Mouse (Mus musculus) hindbrain, embryonic 16.5 days (tissue): ENCODE results near the gene Atg5. TPM values are rescaled to one million over a fixed set of nuclear protein-coding genes. Genes with fewer than 3 reads are reported as not detected.

Experiments
- ATAC-seq: fragments of 200-750 bp; cut with Nextera tagmentation; 2 replicates; pipeline ENCODE4 v1.8.0; 2017; ENCODE audit warnings: moderate TSS enrichment, moderate library complexity
- H3K27ac ChIP-seq: fragments of 300-500 bp; sonication (generic); 2 replicates; pipeline ENCODE4 v1.5.1; 2014; ENCODE audit warnings: low read depth, mild to moderate bottlenecking, control low read depth, low read length, moderate library complexity
- H3K27me3 ChIP-seq: fragments of 300-500 bp; sonication (generic); replicated peaks from 2 replicates; pipeline ENCODE4 v1.6.1; 2014; ENCODE audit warnings: low read length; ENCODE audit not compliant: control insufficient read depth, insufficient read depth
- H3K36me3 ChIP-seq: fragments of 300-500 bp; sonication (generic); 2 replicates; pipeline ENCODE4 v1.6.1; 2014; ENCODE audit warnings: mild to moderate bottlenecking, low read length, moderate library complexity, mixed read lengths; ENCODE audit not compliant: control insufficient read depth, insufficient read depth
- H3K4me1 ChIP-seq: fragments of 300-500 bp; sonication (generic); 2 replicates; pipeline ENCODE4 v1.6.1; 2014; ENCODE audit warnings: low read depth, low read length; ENCODE audit not compliant: control insufficient read depth, insufficient read depth
- H3K4me2 ChIP-seq: fragments of 300-500 bp; sonication (generic); 2 replicates; pipeline ENCODE4 v1.6.1; 2014; ENCODE audit warnings: mild to moderate bottlenecking, low read length, control low read depth, moderate library complexity
- H3K4me3 ChIP-seq: fragments of 300-500 bp; sonication (generic); 2 replicates; pipeline ENCODE4 v1.5.1; 2014; ENCODE audit warnings: mild to moderate bottlenecking, low read length, control low read depth, moderate library complexity
- H3K9ac ChIP-seq: fragments of 300-500 bp; sonication (generic); 2 replicates; pipeline ENCODE4 v1.6.1; 2014; ENCODE audit warnings: low read depth, mild to moderate bottlenecking, control low read depth, low read length, moderate library complexity
- H3K9me3 ChIP-seq: fragments of 300-500 bp; sonication (generic); 2 replicates; pipeline ENCODE4 v1.6.1; 2014; ENCODE audit warnings: mild to moderate bottlenecking, low read length, moderate library complexity; ENCODE audit not compliant: control insufficient read depth
- WGBS: fragments of 180-500 bp; shearing (Covaris S2); extraction: QIAGEN DNeasy Blood & Tissue Kit; methylation state at CpG from one replicate; pipeline ENCODE4 v1.1.7; 2014; 5-methylcytosine and 5-hydroxymethylcytosine counted together
- polyA plus RNA-seq: library from polyadenylated mRNA; unstranded; fragments of >200 nt; fragmentation: Nextera tagmentation; extraction: Ambion mirVana; gene quantifications from 2 replicates; pipeline ENCODE4 v1.2.1, GENCODE M21; 2015

The Atg5 gene
- polyA plus RNA-seq, 1 experiment from 2014 or later, result 47.2 TPM

- no peaks in the 10 kb centered on the region for H3K9me3 ChIP-seq
- H3K27ac ChIP-seq, result no peak overlapping the region
- no peak for ATAC-seq
- peak overlapping the region; percentile 67 for H3K4me2 ChIP-seq
- H3K4me1 ChIP-seq, result peaks cover 21% of the 10 kb centered on the region
- 66% methylated on average over 2 of the region's 2 CpGs for WGBS
- H3K9ac ChIP-seq, result peak overlapping the region; percentile 47
- H3K4me3 ChIP-seq, result peak overlapping the region; percentile 99
- no peaks in the 10 kb centered on the region for H3K36me3 ChIP-seq
- H3K27me3 ChIP-seq, result no peaks in the 10 kb centered on the region
These were observed 1.1 kb downstream of the Atg5 start for GRCm38 (mm10) chr10:44269211-44269610.

- ATAC-seq, result no peak
- 91% methylated on average over 1 of the region's 1 CpGs for WGBS
These were observed 14.2 kb downstream of the Atg5 start for GRCm38 (mm10) chr10:44282323-44282722.

GRCm38 (mm10) chr10:44285106-44285505 is 16.9 kb downstream of the Atg5 start:
- Histone ChIP-seq H3K36me3 (peaks cover 8% of the 10 kb centered on the region; the same call in 1 of the 2 replicates), H3K27ac (no peak overlapping the region), H3K4me1 (no peaks in the 10 kb centered on the region), H3K27me3 (no peaks in the 10 kb centered on the region), H3K9me3 (no peaks in the 10 kb centered on the region), H3K4me2 (no peak overlapping the region), H3K9ac (no peak overlapping the region), H3K4me3 (no peak overlapping the region)
- no peak for ATAC-seq
- 65% methylated on average over 1 of the region's 1 CpGs for WGBS

More at GRCm38 (mm10) chr10:44282323-44282722, 14.2 kb downstream of the Atg5 start:
- Histone ChIP-seq H3K4me1 (no peaks in the 10 kb centered on the region), H3K9me3 (no peaks in the 10 kb centered on the region), H3K27me3 (no peaks in the 10 kb centered on the region), H3K36me3 (0 out of 2 replicates have a peak, but pooled peaks cover 5% of the 10 kb centered on the region), H3K27ac (no peak overlapping the region), H3K4me3 (no peak overlapping the region), H3K9ac (no peak overlapping the region), H3K4me2 (no peak overlapping the region)

GRCm38 (mm10) chr10:44285935-44286334 is 17.8 kb downstream of the Atg5 start:
- Histone ChIP-seq H3K4me3 (no peak overlapping the region), H3K4me2 (no peak overlapping the region), H3K9me3 (no peaks in the 10 kb centered on the region), H3K36me3 (peaks cover 12% of the 10 kb centered on the region; the same call in 1 of the 2 replicates), H3K27ac (no peak overlapping the region), H3K4me1 (no peaks in the 10 kb centered on the region), H3K9ac (no peak overlapping the region), H3K27me3 (no peaks in the 10 kb centered on the region)
- ATAC-seq, result no peak
- 90% methylated on average over 4 of the region's 4 CpGs for WGBS

GRCm38 (mm10) chr10:44290876-44291275 is 22.7 kb downstream of the Atg5 start:
- H3K9me3 ChIP-seq, result no peaks in the 10 kb centered on the region
- WGBS, result 98% methylated on average over 2 of the region's 2 CpGs
- H3K4me1 ChIP-seq, result no peaks in the 10 kb centered on the region
- no peaks in the 10 kb centered on the region for H3K27me3 ChIP-seq
- H3K9ac ChIP-seq, result no peak overlapping the region
- ATAC-seq, result no peak
- H3K4me2 ChIP-seq, result no peak overlapping the region
- no peak overlapping the region for H3K4me3 ChIP-seq
- H3K27ac ChIP-seq, result no peak overlapping the region
- peaks cover 12% of the 10 kb centered on the region; the same call in 1 of the 2 replicates for H3K36me3 ChIP-seq

GRCm38 (mm10) chr10:44292205-44292604 is 24.0 kb downstream of the Atg5 start:
- ATAC-seq, result peak; percentile 58; the same call in 1 of the 2 replicates
- no peaks in the 10 kb centered on the region for H3K9me3 ChIP-seq

GRCm38 (mm10) chr10:44299165-44299564 is 31.0 kb downstream of the Atg5 start:
- WGBS, result 84% methylated on average over 9 of the region's 9 CpGs
- Histone ChIP-seq H3K9me3 (no peaks in the 10 kb centered on the region), H3K4me2 (no peak overlapping the region)

More at GRCm38 (mm10) chr10:44292205-44292604, 24.0 kb downstream of the Atg5 start:
- H3K4me2 ChIP-seq, result no peak overlapping the region
- H3K9ac ChIP-seq, result no peak overlapping the region
- H3K27ac ChIP-seq, result no peak overlapping the region
- WGBS, result 60% methylated on average over 3 of the region's 3 CpGs
- H3K4me1 ChIP-seq, result no peaks in the 10 kb centered on the region
- no peak overlapping the region for H3K4me3 ChIP-seq
- no peaks in the 10 kb centered on the region for H3K27me3 ChIP-seq
- H3K36me3 ChIP-seq, result peaks cover 8% of the 10 kb centered on the region; the same call in 1 of the 2 replicates

GRCm38 (mm10) chr10:44300078-44300477 is 31.9 kb downstream of the Atg5 start:
- WGBS, result 91% methylated on average over 4 of the region's 4 CpGs
- no peak overlapping the region for H3K4me3 ChIP-seq

More at GRCm38 (mm10) chr10:44299165-44299564, 31.0 kb downstream of the Atg5 start:
- no peak overlapping the region for H3K9ac ChIP-seq
- H3K27ac ChIP-seq, result no peak overlapping the region
- H3K27me3 ChIP-seq, result no peaks in the 10 kb centered on the region
- H3K36me3 ChIP-seq, result peaks cover 3% of the 10 kb centered on the region; the same call in 1 of the 2 replicates
- no peak overlapping the region for H3K4me3 ChIP-seq
- no peaks in the 10 kb centered on the region for H3K4me1 ChIP-seq
- no peak for ATAC-seq

GRCm38 (mm10) chr10:44303648-44304329 is 35.6 kb downstream of the Atg5 start:
- H3K4me1 ChIP-seq, result no peaks in the 10 kb centered on the region
- H3K4me3 ChIP-seq, result no peak overlapping the region
- no peak overlapping the region for H3K4me2 ChIP-seq
- peaks cover 6% of the 10 kb centered on the region; the same call in 1 of the 2 replicates for H3K36me3 ChIP-seq
- H3K9me3 ChIP-seq, result no peaks in the 10 kb centered on the region
- no peaks in the 10 kb centered on the region for H3K27me3 ChIP-seq
- H3K27ac ChIP-seq, result no peak overlapping the region
- no peak overlapping the region for H3K9ac ChIP-seq
- no peak for ATAC-seq
- WGBS, result 94% methylated on average over 15 of the region's 15 CpGs

More at GRCm38 (mm10) chr10:44300078-44300477, 31.9 kb downstream of the Atg5 start:
- no peak for ATAC-seq
- H3K9ac ChIP-seq, result no peak overlapping the region
- no peak overlapping the region for H3K27ac ChIP-seq
- no peak overlapping the region for H3K4me2 ChIP-seq
- H3K27me3 ChIP-seq, result no peaks in the 10 kb centered on the region
- peaks cover 6% of the 10 kb centered on the region; the same call in 1 of the 2 replicates for H3K36me3 ChIP-seq
- no peaks in the 10 kb centered on the region for H3K9me3 ChIP-seq
- no peaks in the 10 kb centered on the region for H3K4me1 ChIP-seq
